Mouse (Mus musculus): Measurements from ENCODE around the gene Gpc6. TPM values are rescaled to one million over a fixed set of nuclear protein-coding genes. Genes with fewer than 3 reads are reported as not detected.

Gpc6 gene
- polyA plus RNA-seq, 1 experiment from 2014 or later: 24.6 TPM

DNA sequence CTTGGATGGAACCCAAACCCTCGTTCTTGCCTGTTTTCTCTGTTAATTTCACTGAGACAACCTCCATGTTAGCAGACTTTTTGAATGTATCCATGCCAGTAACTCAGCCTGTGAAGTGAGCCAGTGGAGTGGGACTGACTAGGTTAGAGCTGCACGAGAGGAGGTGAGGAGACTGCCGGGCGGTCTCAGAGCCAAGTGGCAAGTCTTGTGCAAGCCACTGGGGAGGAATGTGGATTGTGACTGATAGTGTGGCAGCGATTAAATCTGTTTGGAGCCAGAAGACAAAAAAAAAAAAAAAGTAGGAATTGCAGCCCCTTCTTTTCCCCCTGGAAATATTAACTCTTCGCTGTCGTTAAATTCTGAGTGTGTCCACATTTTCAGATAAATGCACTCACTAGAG is 831.4 kb downstream of the Gpc6 start:
- 72% methylated on average over 7 of the region's 7 CpGs for whole genome bisulfite sequencing
- H3K36me3 ChIP-seq: no peaks in the 10 kb centered on the region
- no peak overlapping the region for H3K27ac ChIP-seq (replicated peaks)
- ATAC-seq (ENCODE audit: low FRiP score): no peak
- peaks cover 5% of the 10 kb centered on the region; the same call in 1 of the 2 replicates for H3K4me1 ChIP-seq
- no peak overlapping the region for H3K9ac ChIP-seq (replicated peaks)
- H3K4me2 ChIP-seq: no peak overlapping the region
- H3K27me3 ChIP-seq (replicated peaks): no peaks in the 10 kb centered on the region
- no peaks in the 10 kb centered on the region for H3K9me3 ChIP-seq (replicated peaks)
- H3K4me3 ChIP-seq (replicated peaks): no peak overlapping the region

DNA sequence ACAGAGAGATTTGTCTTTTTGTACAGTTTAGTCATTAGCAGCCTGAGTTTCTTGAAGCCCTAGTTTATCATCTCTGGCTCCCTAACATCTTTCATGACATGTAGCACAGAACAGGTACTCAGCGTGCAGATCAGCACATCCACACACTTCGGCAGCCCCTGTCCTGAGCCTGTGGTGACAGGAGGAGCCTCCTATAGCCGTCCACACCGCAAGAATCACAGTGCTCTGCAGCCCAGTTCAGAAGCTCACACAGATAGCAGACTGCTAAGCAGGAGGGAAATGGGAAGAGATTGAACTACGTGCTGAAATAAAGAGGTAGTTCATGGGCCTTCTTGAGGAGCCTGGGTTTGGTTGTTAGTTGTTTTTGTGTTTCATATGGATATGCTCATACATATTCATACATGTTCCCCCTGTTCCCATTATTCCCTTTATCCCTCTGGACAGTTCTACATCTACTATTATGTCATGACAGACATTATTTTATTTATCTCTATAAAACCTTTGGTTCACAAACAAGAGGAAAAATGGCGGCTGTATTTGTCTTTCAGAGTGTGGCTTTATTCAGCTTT is 832.8 kb downstream of the Gpc6 start:
- ATAC-seq (ENCODE audit: low FRiP score): no peak
- WGBS: 50% methylated on average over 6 of the region's 6 CpGs
- Histone ChIP-seq H3K4me1 (peaks cover 5% of the 10 kb centered on the region; the same call in 1 of the 2 replicates), H3K9ac (replicated peaks) (no peak overlapping the region), H3K36me3 (no peaks in the 10 kb centered on the region), H3K9me3 (replicated peaks) (no peaks in the 10 kb centered on the region), H3K27ac (replicated peaks) (no peak overlapping the region), H3K4me3 (replicated peaks) (no peak overlapping the region), H3K4me2 (no peak overlapping the region), H3K27me3 (replicated peaks) (no peaks in the 10 kb centered on the region)

DNA sequence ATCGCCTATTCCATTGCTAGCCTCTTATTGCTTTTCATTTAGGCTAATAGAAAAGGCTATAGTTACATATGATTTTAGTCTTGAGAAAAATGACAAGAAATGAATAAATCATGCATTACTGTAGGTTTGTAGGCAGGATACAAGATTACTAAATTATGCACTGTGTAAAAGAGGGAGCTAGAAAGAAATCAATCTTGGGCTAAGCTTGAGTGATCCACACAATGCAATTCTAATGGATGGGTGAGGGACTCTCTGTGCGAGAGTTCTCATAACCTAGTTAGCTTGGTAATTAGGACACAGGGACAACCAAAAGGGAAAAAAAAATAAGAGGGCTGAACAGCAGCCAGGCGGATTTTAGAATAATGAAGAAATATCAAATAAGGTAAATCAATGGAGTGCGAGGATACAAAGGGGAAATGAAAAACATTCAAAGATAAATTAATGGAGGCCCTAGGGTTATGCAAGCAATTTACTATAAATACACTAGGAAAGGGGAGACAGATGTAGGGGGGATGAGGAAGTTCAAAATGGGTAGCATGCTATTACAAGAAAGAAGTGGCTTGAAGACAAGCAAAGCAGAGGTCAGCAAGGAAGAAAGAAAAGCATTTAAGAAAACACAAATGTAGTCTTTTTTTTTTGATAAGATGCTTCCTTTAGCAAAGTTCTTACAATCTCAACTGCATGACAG is 835.9 kb downstream of the Gpc6 start:
- Histone ChIP-seq H3K4me2 (no peak overlapping the region), H3K4me3 (replicated peaks) (no peak overlapping the region), H3K9me3 (replicated peaks) (no peaks in the 10 kb centered on the region), H3K27me3 (replicated peaks) (no peaks in the 10 kb centered on the region), H3K36me3 (no peaks in the 10 kb centered on the region), H3K27ac (replicated peaks) (no peak overlapping the region), H3K4me1 (peaks cover 5% of the 10 kb centered on the region; the same call in 1 of the 2 replicates), H3K9ac (replicated peaks) (no peak overlapping the region)
- WGBS: 47% methylated on average over 4 of the region's 4 CpGs
- no peak for ATAC-seq (ENCODE audit: low FRiP score)

DNA sequence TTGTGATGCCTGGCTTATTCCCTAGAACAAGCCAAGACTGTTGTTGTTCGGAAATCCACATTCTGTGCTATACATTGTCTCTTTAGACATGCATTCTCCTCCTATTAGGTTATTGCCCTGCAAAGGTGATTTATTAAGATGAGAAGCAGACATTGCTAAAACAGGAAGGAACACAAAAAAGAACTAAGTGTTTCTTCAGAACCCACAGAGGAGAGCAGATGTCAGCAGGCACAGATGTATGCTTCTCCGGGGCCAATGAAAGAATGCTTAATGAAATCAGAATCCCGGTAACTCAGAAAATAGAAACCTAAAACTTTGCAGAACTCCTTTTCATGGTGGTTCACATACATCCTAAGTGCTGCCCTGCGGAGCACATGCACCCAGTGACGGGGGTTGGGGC is 837.8 kb downstream of the Gpc6 start:
- no peak overlapping the region for H3K27ac ChIP-seq (replicated peaks)
- no peak overlapping the region for H3K4me3 ChIP-seq (replicated peaks)
- no peaks in the 10 kb centered on the region for H3K27me3 ChIP-seq (replicated peaks)
- no peaks in the 10 kb centered on the region for H3K9me3 ChIP-seq (replicated peaks)
- H3K9ac ChIP-seq (replicated peaks): no peak overlapping the region
- WGBS: 43% methylated on average over 5 of the region's 5 CpGs
- ATAC-seq (ENCODE audit: low FRiP score): no peak
- H3K36me3 ChIP-seq: no peaks in the 10 kb centered on the region
- no peaks in the 10 kb centered on the region for H3K4me1 ChIP-seq
- H3K4me2 ChIP-seq: no peak overlapping the region

DNA sequence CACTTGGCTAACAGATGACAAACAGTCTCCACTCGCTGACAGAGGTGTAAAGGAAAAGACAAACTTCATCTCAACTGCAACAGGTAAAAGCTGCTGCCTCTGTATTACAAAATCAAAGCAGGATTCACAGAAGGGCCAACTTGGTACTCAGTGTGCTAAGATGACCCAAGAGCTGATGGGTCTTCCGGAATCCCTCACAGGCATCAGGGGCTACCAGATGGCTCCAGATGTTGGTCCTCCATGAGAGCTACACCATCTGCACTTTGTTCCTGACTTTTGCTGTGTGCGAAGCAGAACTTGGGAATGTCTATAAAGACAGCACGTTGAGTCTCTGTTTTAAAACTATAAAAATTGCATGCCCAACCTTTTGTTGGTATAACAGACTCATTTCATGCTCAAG is 842.7 kb downstream of the Gpc6 start:
- Histone ChIP-seq H3K9me3 (replicated peaks) (no peaks in the 10 kb centered on the region), H3K9ac (replicated peaks) (no peak overlapping the region), H3K4me1 (no peaks in the 10 kb centered on the region), H3K27ac (replicated peaks) (no peak overlapping the region), H3K36me3 (no peaks in the 10 kb centered on the region), H3K4me2 (no peak overlapping the region), H3K27me3 (replicated peaks) (no peaks in the 10 kb centered on the region), H3K4me3 (replicated peaks) (no peak overlapping the region)
- 88% methylated on average over 4 of the region's 4 CpGs for WGBS
- no peak for ATAC-seq (ENCODE audit: low FRiP score)

DNA sequence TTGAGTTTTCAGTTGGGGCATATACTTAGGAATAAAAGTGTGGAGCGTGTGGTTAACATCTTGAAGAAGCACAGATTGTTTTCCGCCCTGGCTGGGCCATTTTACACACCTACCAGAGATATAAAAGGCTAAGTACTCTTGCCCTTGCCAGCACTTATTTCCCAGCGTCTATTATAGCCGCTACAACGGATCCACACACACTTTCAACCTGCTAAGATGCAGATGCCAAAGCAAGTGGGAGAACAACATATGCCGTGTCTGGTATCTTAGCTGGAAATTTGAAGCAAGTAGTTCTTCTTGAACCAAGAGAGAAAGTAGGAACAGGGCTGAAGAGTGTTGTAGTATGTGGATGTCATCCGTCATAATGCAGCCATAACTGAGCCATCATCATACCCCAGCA is 843.6 kb downstream of the Gpc6 start:
- no peaks in the 10 kb centered on the region for H3K4me1 ChIP-seq

DNA sequence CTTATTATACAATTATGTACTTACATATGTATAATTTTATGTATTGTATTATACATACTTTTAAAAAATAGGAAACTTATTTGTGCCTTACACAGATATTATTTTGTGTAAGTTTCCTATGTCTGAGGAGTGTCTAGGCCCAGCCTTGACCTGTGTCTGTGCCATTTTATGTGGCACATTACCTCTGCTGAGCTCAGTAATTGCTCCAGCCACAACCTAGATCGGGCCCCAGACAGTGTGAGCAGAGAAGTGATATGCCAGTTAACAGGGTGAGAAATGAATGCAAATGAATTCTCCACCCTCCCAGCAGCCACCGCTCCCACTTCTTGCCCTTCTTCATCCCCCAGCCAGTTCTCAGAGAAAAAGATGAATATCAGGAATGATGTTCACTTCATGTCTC is 848.3 kb downstream of the Gpc6 start:
- no peak overlapping the region for H3K9ac ChIP-seq (replicated peaks)
- H3K4me2 ChIP-seq: no peak overlapping the region
- H3K9me3 ChIP-seq (replicated peaks): no peaks in the 10 kb centered on the region
- H3K4me3 ChIP-seq (replicated peaks): no peak overlapping the region
- ATAC-seq (ENCODE audit: low FRiP score): no peak
- 45% methylated on average over 2 of the region's 2 CpGs for WGBS
- H3K4me1 ChIP-seq: peaks cover 7% of the 10 kb centered on the region
- H3K27ac ChIP-seq (replicated peaks): no peak overlapping the region
- no peaks in the 10 kb centered on the region for H3K36me3 ChIP-seq
- no peaks in the 10 kb centered on the region for H3K27me3 ChIP-seq (replicated peaks)

More for the DNA sequence above, 843.6 kb downstream of the Gpc6 start:
- no peak for ATAC-seq (ENCODE audit: low FRiP score)
- Histone ChIP-seq H3K36me3 (no peaks in the 10 kb centered on the region), H3K27me3 (replicated peaks) (no peaks in the 10 kb centered on the region), H3K9ac (replicated peaks) (no peak overlapping the region), H3K4me2 (no peak overlapping the region), H3K9me3 (replicated peaks) (no peaks in the 10 kb centered on the region), H3K27ac (replicated peaks) (no peak overlapping the region), H3K4me3 (replicated peaks) (no peak overlapping the region)
- WGBS: 87% methylated on average over 7 of the region's 7 CpGs

DNA sequence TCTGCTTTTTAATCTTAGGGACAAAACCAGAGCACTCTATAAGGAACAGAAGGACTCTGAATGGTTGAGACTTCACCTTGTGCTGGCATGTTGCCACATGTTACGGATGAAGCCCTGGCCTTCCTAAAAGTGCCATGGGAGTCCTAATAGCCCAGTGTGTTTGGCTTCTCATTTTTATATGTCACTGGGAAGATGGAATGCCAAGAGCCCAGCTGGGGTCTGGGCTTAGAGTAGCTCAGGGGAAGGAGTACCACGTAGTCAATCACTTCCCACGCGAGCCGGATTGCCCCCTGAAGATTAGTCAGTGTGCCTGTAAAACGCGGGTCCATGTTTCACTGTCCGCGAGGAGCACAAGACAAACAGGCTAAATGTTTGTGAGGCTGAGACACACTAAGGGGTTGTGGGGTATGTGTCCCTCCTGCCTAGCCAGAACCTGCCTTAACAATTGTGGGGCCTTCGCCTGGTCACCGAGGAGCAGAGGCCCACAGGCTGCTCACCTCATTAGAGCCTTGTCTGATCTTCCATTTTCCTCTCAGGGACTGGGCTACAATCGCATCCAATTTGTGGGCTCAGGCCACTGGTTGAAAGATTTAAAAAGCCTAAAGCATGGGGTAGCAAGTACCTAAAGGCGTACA is 852.9 kb downstream of the Gpc6 start:
- H3K4me2 ChIP-seq: no peak overlapping the region
- 41% methylated on average over 13 of the region's 13 CpGs for WGBS
- H3K27ac ChIP-seq (replicated peaks): no peak overlapping the region
- no peaks in the 10 kb centered on the region for H3K9me3 ChIP-seq (replicated peaks)
- no peak overlapping the region for H3K9ac ChIP-seq (replicated peaks)
- no peaks in the 10 kb centered on the region for H3K36me3 ChIP-seq
- no peak overlapping the region for H3K4me3 ChIP-seq (replicated peaks)
- ATAC-seq (ENCODE audit: low FRiP score): no peak
- H3K4me1 ChIP-seq: peaks cover 12% of the 10 kb centered on the region
- no peaks in the 10 kb centered on the region for H3K27me3 ChIP-seq (replicated peaks)

DNA sequence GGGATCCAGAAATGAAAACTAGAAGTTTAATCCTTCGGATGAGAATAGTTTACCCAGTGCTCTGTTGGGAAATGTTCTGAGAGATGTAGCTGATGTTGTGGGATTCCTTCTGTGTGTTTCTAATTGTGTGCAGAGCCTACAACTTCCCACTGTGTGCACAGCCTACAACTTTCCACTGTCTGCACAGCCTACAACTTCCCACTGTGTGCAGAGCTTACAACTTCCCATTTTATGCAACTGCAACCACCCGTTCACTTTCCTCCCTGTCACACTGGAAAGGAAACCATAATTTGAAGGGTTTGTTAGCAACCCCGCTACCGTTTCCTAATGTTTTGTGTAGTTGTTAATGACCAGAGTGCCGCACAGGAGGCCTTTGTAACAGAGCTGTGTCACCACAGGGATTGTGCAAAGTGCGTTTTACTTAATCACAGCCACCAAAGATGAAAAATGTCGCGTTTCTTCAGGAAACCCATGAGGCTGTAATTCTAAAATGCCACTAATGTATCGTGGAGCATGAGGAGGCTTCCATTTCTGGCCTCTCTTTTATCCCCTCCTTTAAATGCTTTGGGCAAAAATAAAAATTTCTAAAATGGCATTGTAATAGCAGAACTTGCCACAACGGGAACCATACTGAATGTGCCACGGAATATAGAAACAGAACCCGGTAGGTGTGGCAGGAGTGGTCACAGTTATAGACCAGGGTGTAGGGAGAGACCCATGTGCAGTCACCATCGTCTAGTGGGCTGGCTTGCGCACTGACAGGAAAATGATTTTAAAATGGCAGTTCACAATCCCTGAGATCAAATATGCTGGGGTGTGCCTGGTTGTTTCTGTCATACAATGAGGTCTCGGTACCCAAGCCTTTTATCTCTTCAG is 853.7 kb downstream of the Gpc6 start:
- Histone ChIP-seq H3K9ac (replicated peaks) (no peak overlapping the region), H3K4me1 (peaks cover 15% of the 10 kb centered on the region), H3K4me3 (replicated peaks) (no peak overlapping the region), H3K36me3 (no peaks in the 10 kb centered on the region), H3K27me3 (replicated peaks) (no peaks in the 10 kb centered on the region), H3K9me3 (replicated peaks) (no peaks in the 10 kb centered on the region), H3K4me2 (no peak overlapping the region), H3K27ac (replicated peaks) (no peak overlapping the region)
- no peak for ATAC-seq (ENCODE audit: low FRiP score)
- WGBS: 48% methylated on average over 15 of the region's 15 CpGs

DNA sequence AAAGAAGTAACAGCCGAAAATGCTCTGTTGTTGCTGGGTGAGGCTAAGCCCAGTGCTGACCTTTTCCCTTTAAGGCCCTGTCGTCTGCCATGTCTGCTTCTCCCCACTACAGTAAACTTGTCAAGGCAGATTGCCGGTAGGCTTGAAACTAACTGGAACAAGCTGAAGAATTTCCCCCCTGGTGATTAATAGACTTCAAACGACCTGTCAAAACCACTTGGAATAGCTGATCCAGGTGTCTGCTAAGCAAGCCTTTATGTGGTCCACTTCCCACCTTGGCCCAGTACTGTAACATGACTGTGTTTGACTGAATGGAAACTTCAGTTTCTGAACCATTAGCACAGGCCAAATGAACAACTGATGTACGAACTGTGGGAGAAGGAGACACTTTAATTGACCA is 856.6 kb downstream of the Gpc6 start:
- peaks cover 35% of the 10 kb centered on the region for H3K4me1 ChIP-seq
- no peak for ATAC-seq (ENCODE audit: low FRiP score)
- H3K27me3 ChIP-seq (replicated peaks): no peaks in the 10 kb centered on the region
- H3K36me3 ChIP-seq: no peaks in the 10 kb centered on the region
- H3K27ac ChIP-seq (replicated peaks): no peak overlapping the region
- no peak overlapping the region for H3K4me3 ChIP-seq (replicated peaks)
- H3K9me3 ChIP-seq (replicated peaks): no peaks in the 10 kb centered on the region
- 65% methylated on average over 5 of the region's 5 CpGs for WGBS
- H3K9ac ChIP-seq (replicated peaks): no peak overlapping the region
- no peak overlapping the region for H3K4me2 ChIP-seq

DNA sequence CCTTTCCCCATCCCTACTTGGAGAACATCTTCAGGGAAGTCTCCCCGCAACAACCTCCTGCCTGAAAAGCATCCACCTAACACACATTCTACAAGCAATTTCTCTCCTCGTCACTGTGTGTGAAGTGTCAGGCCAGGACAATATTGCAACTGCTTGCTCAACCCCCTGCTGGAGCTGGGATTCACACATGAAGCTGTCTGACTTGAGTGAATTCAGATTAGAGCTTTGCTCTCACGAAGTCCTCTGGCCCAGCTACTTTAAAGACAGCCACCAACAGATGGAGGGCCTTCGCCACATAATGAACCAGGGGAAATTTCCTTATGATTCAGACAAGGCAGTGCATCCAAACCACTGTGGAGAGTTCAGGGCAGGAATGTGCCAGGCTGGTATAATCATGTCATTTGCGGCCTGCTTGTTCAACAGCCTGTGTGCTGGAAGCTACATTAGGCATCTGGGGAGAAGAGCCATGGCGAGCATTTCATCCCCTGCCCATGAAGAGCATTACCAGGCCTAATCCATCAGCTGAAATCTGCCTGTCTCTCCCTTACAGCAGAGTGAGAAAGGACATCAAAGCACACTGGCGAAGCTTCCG is 858.7 kb downstream of the Gpc6 start:
- WGBS: 56% methylated on average over 8 of the region's 8 CpGs
- ATAC-seq (ENCODE audit: low FRiP score): peak; percentile 26; the same call in 1 of the 2 replicates
- Histone ChIP-seq H3K36me3 (no peaks in the 10 kb centered on the region), H3K27me3 (replicated peaks) (no peaks in the 10 kb centered on the region), H3K4me3 (replicated peaks) (no peak overlapping the region), H3K4me1 (peaks cover 28% of the 10 kb centered on the region), H3K4me2 (no peak overlapping the region), H3K9ac (replicated peaks) (no peak overlapping the region), H3K9me3 (replicated peaks) (no peaks in the 10 kb centered on the region), H3K27ac (replicated peaks) (no peak overlapping the region)
